Mouse (Mus musculus) lung, postnatal 25 days (tissue): Measurements from ENCODE around the gene Tmem198b.
"Not testable (repeated sequence)": the region's sequence is repeated elsewhere in the genome, so short reads cannot be mapped to it uniquely, and the experiment has no call there.

Source experiments
- DNase-seq: peaks from one replicate; pipeline ENCODE4 v3.0.0; 2022; ENCODE audit warnings: low spot score

Gene Tmem198b

DNA sequence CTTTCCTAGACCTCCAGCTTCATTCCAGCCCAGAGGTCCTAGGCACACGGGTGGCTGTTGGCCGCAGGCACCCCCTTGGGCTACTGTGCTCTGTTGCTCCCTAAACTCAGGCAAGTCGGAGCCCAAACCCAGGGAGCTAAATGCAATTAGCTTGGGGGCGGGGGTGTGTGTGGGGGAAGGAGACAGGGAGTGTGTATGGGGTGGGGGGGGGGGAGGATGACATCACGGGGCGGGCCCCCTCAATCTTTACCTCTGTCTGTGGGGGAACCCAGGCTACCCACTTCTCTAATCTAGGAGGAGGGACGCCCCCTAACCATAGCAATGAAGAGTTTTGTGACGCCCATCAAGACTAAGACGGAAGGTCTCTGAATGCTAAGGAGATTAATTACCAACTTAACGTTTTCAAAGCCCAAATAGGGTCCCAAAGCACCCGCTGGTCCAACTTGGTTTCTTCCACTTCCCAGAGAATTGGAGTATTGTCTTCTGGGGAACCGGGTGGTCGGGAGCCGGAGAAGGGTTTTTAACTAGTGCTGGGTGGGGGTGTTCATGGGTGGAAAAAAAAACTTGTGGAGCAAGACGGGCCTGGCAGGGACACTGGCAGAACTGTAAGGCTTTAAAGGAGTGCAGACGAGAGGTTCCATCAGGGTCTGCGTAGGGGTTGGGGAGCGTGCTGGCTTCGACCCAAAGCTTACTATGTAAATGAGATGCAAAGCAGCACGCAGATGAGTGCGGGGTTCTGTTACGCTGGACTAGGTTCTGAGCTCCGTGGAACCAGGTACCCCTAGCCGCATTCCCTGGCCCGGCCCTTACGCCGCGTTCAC is at the start of gene Tmem198b:
Tmem198b (minus strand) TSS at position 100 of the 821 bp plus-strand sequence.
- DNase-seq: peak; percentile 52

DNA sequence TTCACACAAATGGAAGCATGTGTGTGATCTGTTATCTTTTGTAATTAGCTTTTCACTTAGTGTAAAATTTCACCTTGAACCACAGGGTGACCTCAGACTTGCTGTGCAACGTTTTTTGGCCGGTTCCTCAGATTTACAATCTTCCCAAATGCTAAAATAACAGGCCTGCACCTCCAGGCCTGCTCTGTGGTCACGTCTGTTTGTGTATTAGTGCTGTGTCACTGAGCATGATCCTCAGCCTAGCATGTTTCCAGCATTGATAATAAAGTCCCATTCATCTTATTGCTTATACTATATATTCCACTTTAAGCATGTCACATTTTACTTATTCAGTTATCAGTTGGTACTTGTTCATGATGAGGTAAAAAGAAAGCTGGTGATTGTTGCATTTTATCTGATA is 46.2 kb upstream of the Tmem198b start:
- DNase-seq: no peak

DNA sequence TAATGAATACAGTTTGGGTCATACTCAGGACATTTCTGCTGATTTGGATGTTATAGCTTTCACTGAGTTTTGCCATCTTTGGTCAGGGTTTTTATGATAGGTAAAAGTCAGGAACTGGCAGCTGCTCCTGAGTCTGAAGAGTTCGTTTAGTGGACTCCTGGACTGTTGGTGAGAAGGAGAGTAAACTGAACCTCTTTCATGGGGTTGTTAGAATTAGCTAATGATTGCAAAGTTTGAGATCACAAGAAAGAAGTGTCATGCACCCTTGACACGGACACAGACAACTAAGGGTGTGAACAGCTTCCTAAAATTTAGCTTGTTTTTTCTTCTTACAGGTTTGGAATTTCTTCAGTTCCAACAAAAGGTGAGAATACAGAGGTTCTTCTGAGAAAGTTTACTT is 44.3 kb upstream of the Tmem198b start:
- no peak for DNase-seq

DNA sequence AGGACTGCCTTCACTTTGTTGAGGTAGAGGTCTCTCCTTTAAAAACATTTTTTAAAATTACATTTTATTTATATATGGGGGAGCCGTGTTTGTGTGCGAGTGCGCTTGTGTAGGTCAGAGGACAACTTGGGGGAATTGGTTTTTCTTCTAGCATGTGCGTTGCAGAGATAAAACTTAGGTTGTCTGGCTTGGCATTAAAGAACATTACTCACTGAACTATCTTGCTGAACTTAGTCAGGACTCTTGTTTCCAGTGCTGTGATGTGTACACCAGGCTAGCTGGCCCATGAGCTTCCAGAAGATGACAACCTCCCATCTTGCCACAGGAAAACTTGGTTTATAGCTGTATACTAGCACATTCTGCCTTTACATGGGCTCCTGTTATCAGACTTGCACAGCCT is 42.5 kb upstream of the Tmem198b start:
- DNase-seq: no peak

DNA sequence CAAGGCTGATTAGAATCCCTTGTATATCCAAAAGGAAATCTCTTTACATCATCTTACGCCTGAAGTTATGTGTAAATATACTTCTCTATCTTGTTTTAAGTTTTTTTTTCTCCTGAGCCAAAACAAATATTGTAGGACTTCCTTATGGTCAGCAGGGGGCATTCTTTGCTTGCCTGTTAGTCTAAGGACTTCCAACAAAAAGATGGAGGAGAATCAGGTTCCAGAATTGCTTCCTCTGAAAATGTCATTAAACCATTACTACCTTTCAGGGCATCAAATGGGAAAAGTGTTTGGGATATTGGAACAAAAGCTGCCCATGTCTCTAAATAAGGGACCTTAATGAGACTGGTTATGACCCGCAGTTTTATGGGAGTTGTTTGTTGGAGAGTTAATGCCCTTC is 41.3 kb upstream of the Tmem198b start:
- peak; percentile 34 for DNase-seq

DNA sequence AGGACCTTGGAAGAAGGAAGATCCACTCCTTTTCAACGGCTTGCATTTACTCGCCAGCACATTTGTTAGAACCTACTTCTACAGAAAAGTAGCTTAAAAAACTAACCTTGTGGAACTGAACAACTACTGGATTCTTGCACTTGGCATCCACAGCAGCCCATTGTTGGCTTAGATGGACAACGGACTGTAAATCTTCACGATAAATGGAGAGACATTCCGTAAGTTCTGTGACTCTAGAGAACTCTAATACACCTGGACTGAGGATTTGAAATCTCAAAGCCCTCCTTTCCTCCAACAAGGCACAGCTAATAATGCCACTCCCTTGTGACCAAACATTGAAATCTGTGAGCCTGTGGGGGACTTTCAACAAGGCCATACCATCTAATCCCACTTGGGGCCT is 39.1 kb upstream of the Tmem198b start:
- no peak for DNase-seq

DNA sequence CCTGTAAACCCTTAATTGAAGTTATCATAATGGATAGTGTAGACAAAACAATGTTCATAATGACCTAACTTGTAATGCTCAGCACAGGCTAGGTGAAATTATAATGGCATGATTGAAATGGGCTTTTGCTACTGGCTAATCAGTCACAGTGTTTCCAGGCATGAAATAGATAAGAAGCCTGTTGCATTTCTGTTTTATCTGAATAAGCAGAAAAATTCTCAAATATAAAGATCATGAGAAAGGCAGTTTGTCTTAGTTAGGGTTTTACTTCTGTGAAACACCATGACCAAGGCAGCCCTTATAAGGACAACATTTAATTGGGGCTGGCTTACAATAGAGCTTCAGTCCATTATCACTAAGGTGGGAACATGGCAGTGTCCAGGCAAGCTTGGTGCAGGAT is 36.4 kb upstream of the Tmem198b start:
- DNase-seq: no peak

DNA sequence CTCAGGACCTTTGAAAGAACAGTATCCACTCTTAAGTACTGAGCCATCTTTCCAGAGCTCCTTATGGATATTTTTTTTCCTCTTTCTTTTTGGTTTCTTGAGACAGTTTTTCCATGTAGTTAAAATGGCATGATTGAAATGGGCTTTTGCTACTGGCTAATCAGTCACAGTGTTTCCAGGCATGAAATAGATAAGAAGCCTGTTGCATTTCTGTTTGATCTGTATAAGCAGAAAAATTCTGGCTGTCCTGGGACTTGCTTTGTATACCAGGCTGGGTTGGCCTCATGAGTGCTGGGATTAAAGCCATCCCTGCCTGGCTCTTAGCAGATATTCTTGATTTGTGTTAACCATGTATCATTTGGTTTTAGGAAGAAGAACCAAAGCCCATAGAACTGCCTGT is 35.3 kb upstream of the Tmem198b start:
- DNase-seq: no peak

DNA sequence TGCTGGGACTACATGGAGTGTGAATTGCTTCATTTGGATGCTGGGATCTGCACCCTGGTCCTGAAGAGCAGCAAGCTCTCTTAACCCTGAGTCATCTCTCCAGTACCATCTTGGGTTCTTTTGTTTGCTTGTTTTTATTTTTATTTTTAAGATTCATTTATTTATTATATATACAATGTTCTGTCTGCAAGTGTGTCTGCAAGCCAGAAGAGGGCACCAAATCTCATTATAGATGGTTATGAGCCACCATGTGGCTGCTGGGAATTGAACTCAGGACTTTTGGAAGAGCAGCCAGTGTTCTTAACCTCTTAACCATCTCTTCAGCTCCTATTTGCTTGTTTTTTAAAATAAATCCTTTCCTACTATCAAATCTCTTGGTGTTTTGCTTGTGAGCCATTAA is 33.2 kb upstream of the Tmem198b start:
- no peak for DNase-seq

DNA sequence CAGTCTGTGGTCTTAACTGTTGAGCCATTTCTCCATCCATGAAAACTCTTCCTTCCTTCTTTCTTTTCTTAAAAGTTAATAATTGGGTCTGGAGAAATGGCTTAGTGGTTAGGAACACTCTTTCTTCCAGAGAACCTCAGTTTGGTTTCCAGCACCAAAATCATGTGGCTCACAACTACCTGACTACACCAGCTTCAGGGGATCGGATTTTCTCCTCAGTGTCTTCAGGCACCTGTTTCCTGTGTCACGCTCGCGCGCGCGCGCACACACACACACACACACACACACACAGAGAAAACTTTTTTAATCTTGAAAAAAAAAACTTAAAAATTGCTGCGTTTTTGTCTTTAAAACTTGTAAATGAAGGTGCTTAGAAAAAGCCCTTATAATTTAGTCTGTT is 19.7 kb upstream of the Tmem198b start:
- no peak for DNase-seq

DNA sequence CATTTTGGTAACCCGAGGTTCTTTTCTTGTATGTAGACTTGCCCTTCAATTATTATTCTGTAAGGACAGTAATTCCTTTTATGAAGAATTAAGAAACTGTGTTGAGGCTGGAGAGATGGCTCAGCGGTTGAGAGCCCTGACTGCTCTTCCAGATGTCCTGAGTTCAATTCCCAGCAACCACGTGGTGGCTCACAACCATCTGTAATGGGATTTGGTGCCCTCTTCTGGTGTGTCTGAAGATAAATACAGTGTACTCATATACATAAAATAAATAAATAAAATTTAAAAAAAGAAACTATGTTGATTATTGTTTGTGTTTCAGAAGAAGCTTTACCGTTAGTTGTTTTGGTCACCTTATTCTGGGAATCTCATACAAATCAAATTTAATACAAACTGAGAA is 18.9 kb upstream of the Tmem198b start:
- not testable (repeated sequence) for DNase-seq

DNA sequence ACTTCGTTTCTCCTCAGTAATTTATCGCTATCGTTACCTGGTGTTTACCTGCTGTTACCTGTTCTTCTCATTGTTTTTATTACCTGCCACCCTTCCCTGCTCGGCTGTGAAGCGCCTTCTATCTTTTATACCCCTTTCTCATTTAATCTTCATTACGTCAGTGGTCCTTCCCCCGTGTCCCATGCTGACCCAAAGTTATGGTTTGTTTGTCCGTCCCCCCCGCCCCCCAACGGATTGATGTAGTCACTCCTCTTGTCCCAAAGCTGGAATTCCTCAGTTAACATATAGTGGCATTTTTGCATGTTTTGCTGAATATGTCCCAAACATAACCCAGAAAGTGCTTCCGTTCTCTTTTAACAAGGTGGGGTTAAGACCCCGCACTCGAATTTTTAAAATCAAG is 18.0 kb upstream of the Tmem198b start:
- DNase-seq: no peak

DNA sequence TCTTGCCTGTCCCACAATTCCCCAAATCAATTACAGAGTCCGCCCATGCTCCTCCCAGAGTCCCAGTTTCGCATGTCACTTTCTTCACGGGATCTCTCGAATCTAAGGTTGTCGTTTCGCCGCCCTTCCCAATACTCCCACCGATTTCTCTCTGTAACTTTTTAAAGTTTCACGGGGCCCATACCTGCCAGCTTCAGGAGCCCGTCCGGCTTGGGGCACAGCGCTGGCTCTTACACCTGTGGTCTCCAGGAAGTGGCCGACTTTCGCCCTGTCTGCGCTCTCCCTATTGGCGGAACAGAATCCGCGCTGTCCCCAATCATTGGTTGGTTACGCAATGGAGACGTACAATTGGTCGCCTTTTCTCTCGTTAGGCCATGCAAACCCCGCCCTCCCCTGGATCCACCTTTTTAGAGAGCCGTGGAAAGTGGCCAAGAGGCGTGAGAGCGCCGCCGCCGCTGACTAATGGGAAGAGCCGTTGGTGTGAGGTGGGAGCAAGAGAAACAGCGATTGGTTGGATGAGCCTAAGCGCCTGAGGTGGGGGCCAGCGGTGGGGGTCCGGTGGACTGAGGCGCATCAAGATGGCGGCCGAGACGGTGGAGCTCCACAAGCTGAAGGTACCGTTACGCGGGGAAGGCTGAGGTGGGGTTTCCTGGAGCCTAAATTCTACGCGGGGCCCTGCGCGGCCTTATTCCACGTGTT is 17.3 kb upstream of the Tmem198b start, which contains the start of gene Ormdl2:
Ormdl2 (minus strand) TSS at position 288 of the 699 bp plus-strand sequence.
- DNase-seq: peak; percentile 99

DNA sequence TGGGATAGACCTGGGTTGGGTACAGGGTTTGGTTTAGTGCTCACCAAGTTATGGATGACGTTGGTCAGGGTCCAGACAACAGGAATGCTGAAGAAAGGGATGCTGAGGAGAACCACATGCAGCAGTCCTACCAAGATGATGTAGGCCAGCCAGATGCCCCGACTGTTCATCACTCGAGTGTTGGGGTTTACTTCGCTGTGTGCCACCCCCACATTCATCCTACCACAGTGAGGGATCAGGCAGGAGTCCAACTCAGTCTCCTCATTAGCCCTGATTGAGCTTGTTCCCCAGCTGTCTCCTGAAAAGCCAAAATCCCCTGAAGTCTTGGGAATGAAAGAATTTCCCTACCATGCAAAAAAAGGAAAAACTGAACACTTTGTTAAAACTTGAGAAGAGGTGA is 16.0 kb upstream of the Tmem198b start:
- DNase-seq: no peak

DNA sequence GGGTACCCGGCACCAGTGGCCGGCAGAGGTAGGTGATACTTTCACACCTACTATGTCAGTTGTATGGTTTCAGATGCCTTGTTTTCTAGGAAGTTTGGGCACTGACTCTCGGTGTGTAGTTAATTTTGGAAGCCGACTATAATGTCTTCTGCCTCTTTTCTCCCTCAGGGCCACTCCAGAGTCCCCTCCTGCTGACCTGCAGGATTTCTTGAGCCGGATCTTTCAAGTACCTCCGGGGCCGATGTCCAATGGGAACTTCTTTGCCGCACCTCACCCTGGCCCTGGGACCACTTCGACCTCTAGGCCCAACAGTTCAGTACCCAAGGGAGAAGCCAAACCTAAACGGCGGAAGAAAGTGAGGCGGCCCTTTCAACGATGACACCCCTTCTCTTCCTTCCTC is 12.9 kb upstream of the Tmem198b start, which contains the start of gene Sarnp:
Sarnp (plus strand) TSS at position 301 of the 400 bp plus-strand sequence.
- no peak for DNase-seq

DNA sequence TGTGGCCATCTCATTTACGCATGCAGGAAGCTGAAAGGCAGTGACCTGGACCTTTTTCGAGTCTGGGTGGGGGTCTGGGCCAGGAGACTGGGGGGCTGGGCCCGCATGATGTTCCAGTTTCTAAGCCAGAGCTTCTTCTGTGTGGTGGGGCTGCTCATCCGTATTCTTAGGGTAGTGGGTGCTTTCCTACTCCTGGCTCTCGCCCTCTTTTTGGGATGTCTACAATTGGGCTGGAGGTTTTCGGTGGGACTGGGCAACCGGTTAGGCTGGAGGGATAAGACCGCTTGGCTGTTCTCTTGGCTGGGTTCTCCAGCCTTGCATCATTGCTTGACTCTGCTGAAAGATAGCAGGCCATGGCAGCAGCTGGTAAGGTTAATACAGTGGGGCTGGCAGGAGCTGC is 2.8 kb upstream of the Tmem198b start:
- no peak for DNase-seq

DNA sequence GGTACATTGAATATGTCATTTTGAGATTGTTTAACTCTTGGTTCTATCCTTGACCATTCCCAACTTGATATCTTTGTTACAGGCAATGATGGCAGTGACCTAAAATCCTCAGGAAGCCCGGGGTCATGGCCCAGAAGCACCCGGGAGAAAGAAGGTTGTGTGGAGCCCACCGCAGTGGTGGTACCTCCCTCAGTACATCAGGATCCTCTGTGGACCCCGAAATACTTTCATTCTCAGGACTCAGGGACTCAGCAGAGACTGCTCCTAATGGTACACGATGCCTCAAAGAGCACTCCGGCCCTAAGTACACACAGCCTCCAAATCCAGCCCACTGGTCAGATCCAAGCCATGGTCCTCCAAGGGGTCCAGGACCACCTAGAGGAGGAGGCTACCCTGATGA is 1.9 kb upstream of the Tmem198b start:
- DNase-seq: no peak

DNA sequence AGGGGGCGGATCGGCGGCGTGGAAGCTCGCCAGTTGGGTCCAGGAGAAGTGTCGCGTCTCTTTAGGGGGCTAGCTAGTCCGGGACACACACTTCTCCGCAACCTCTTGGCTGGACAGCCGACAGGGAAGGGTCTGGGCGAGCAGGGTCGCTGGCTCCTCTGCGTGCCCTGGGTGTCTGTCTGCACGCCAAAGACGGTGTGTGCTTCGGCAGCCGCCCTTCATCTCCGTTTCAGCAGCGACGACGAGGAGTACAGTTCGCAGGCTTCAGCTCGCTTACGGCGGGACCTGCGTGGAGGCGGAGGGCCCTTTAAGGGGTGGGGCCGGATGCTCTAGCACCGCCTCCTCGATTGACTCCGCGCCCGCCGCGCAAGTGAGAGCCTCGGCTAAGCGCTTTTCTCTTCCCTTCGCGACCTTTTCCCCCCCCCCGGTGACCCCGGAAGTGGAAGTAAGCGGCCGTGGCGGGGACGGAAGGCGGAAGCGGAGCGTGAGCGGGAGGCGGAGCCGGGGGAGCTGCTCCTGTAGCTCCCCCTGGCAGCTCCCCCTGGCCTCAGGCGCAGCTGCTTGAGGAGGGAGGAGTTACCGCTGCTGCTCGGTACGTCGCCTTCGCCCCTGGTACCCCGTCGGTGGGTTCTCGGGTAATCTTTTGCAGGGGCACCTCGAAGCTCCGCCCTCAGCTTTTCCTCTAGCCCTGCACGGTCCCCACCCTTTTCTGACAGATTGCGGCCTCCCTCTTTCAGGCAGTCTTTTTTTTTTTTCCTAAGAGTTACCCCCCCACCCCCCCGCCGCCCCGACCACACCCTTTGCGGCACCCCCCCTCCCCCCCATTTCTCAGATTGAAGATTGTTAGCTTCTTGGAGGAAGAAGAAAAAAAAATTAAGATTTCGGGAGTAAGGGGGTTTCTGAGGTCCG is 1.2 kb upstream of the Tmem198b start:
- DNase-seq: peak; percentile 97

DNA sequence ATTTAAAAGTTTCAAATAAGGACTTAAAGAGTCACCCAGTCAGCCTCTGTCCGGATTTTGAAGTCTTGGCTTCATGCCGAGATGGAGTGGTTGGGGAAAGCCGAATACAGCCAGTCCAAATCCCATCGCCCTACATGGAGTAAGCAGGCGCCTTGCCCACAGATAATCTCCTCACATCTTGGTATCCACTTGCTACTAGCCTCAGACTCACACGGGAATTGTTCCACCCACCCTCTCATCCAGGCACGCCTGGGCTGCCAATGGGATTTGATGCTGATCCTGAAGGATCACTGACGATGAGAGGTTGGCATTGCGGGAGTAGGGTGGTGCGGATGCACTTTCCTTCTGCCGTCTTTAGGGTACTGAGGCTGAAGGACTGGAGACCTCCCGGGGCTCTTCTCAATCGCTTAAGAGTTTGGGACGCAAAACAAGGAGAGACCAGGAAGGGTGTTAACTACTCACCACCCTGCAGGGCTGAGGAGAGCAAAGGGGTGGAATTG is 349 bp downstream of the Tmem198b start, which contains the start of gene Dnajc14:
Dnajc14 (plus strand) TSS at position 292 of the 500 bp plus-strand sequence.
- DNase-seq: peak; percentile 47

DNA sequence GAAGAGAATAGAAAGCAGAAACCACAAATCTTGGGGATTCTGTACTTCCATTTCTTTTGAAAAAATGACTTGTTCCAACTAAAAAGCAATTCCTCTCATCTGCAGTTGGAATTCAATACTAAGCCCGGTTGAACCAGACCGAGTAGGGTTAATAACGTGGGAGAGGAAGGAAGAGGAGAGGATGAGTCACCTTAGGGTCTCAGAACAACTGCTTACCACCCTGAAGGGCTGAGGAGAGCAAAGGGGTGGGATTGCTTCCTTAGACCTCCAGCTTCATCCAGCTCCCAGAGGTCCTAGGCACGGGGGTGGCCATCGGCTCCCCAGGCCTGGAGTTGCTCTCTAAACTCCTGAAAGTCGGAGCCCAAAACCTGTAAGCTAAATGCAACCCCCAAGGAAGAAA is 809 bp downstream of the Tmem198b start:
- DNase-seq: no peak

DNA sequence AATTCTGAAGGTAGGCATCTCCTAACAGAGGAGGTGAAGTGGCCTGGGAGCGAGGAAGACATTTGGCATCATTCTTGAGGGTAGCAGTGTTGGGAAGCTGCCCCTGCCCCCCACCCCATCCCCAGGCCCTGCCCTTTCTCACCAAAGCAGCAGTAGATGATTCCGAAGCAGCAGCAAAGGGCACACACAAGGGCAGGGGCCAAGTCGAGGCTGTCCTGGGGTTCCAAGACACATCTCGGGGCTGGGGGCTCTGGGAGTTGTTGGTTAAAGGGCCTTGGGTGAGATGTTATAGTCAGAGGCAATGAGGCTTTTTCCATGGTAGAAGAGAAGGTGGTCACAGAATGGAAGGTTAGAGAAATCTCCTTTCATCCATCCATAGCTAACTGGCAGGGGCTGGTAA is 1.2 kb downstream of the Tmem198b start:
- no peak for DNase-seq

DNA sequence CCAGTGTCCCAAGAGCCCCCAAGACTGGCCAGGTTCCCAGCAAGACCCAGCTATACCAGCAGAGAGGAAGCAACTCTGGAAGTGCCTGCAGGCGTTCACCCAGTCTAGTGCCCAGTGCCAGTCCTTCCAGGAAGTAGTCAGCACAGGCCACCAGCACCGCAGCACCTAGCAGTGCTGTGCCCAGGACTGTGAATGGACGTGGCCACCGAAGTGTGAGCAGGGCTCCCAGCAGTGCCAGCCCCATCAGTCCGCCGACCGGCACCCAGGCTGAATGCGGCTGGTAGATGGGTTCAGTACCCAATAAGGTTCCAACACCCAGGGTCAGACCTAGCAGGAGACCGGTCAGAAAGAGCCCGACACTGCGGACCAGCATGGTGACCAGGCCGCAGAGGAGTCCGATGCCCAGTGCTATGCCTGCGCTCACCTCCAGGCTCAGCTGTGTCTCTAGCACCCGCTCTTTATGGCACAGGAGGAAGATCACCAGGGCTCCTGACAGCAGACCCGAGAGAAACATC is 2.1 kb downstream of the Tmem198b start:
- no peak for DNase-seq
